Mouse (Mus musculus) hindbrain, embryonic 11.5 days (tissue): ENCODE results near the gene Sprr1a. TPM values are rescaled to one million over a fixed set of nuclear protein-coding genes. Genes with fewer than 3 reads are reported as not detected.
"Not testable (repeated sequence)": the region's sequence is repeated elsewhere in the genome, so short reads cannot be mapped to it uniquely, and the experiment has no call there.

Experiments
- ATAC-seq: fragments of 200-750 bp; cut with Nextera tagmentation; 2 replicates; pipeline ENCODE4 v1.8.0; 2017; ENCODE audit warnings: mild to moderate bottlenecking, moderate TSS enrichment, moderate library complexity; ENCODE audit not compliant: low FRiP score
- DNase-seq: peaks from one replicate; pipeline ENCODE4 v3.0.0-alpha.2; 2015; ENCODE audit warnings: low spot score
- H3K27ac ChIP-seq: fragments of 300-500 bp; sonication (generic); 2 replicates; pipeline ENCODE4 v1.5.1; 2014; ENCODE audit warnings: mild to moderate bottlenecking, low read depth, low read length
- H3K27me3 ChIP-seq: fragments of 300-500 bp; sonication (generic); 2 replicates; pipeline ENCODE4 v1.6.1; 2014; ENCODE audit warnings: mild to moderate bottlenecking, low read length, moderate library complexity, mixed read lengths; ENCODE audit not compliant: control insufficient read depth, insufficient read depth
- H3K36me3 ChIP-seq: fragments of 300-500 bp; sonication (generic); 2 replicates; pipeline ENCODE4 v1.6.1; 2014; ENCODE audit warnings: mild to moderate bottlenecking, low read length, moderate library complexity, mixed read lengths; ENCODE audit not compliant: control insufficient read depth, insufficient read depth
- H3K4me1 ChIP-seq: fragments of 300-500 bp; sonication (generic); replicated peaks from 2 replicates; pipeline ENCODE4 v1.6.1; 2014; ENCODE audit warnings: low read length, mixed read lengths; ENCODE audit not compliant: control insufficient read depth, insufficient read depth
- H3K4me2 ChIP-seq: fragments of 300-500 bp; sonication (generic); replicated peaks from 2 replicates; pipeline ENCODE4 v1.6.1; 2014; ENCODE audit warnings: mild to moderate bottlenecking, low read depth, low read length
- H3K4me3 ChIP-seq: fragments of 300-500 bp; sonication (generic); 2 replicates; pipeline ENCODE4 v1.5.1; 2014; ENCODE audit warnings: low read depth, low read length
- H3K9ac ChIP-seq: fragments of 300-500 bp; sonication (generic); 2 replicates; pipeline ENCODE4 v1.6.1; 2014; ENCODE audit warnings: low read depth, low read length
- H3K9me3 ChIP-seq: fragments of 300-500 bp; sonication (generic); 2 replicates; pipeline ENCODE4 v1.6.1; 2016; ENCODE audit warnings: low read length; ENCODE audit not compliant: control insufficient read depth
- WGBS: fragments of 180-500 bp; shearing (Covaris S2); extraction: QIAGEN DNeasy Blood & Tissue Kit; methylation state at CpG from one replicate; pipeline ENCODE4 v1.1.7; 2014; 5-methylcytosine and 5-hydroxymethylcytosine counted together
- polyA plus RNA-seq: library from polyadenylated mRNA; unstranded; fragments of >200 nt; fragmentation: Nextera tagmentation; extraction: Ambion mirVana; gene quantifications from 2 replicates; pipeline ENCODE4 v1.2.1, GENCODE M21; 2014

The Sprr1a gene
- polyA plus RNA-seq, result not detected in 2 replicates

DNA sequence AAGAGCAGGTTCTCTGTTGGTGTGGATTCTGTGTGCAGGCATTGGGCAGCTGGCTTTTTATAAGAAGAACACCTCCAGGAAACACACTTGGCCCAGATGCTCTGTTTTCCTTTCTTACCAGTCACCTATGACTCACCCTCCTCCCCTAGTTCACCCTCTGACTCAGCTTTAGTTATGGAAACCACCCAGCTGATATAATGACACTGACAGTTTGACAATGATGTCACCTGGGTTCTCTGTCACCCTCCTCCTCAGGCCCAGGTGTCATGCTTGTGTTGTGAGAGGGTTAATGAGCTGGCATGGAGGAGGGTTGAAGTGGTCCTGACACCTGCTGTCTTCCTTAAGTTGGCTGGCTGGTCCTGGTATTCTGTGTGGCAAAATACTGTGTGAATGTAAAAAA lies at the start of gene Sprr1a:
Gene Sprr1a, minus strand, starts transcription at position 33 of the 400 bp plus-strand sequence.
- no peak for DNase-seq
- Histone ChIP-seq H3K27ac (no peak within 1 kb of the TSS), H3K4me2 (no peak within 1 kb of the TSS), H3K4me3 (no peak within 1 kb of the TSS), H3K9ac (no peak within 1 kb of the TSS), H3K9me3 (no peaks in the 10 kb centered on the region), H3K27me3 (no peaks in the 10 kb centered on the region), H3K4me1 (no peaks in the 10 kb centered on the region), H3K36me3 (no peaks in the 10 kb centered on the region)
- ATAC-seq, result no peak

- WGBS, result 95% methylated on average over 3 of the region's 3 CpGs
- Histone ChIP-seq H3K4me1 (no peaks in the 10 kb centered on the region), H3K4me3 (no peak within 1 kb of the TSS), H3K9me3 (no peaks in the 10 kb centered on the region), H3K27me3 (no peaks in the 10 kb centered on the region), H3K9ac (no peak within 1 kb of the TSS), H3K36me3 (no peaks in the 10 kb centered on the region), H3K4me2 (no peak within 1 kb of the TSS), H3K27ac (no peak within 1 kb of the TSS)
- no peak for DNase-seq
- no peak for ATAC-seq
Observed at GRCm38 (mm10) chr3:92534411-92534810, 48.7 kb upstream of the Sprr1a start, which contains the start of gene 2310046K23Rik. Gene 2310046K23Rik (minus strand): TSS chr3:92534511.

GRCm38 (mm10) chr3:92512325-92512724 lies 26.6 kb upstream of the Sprr1a start:
- Histone ChIP-seq H3K27me3 (no peaks in the 10 kb centered on the region), H3K36me3 (no peaks in the 10 kb centered on the region), H3K9ac (no peak overlapping the region), H3K27ac (no peak overlapping the region), H3K9me3 (no peaks in the 10 kb centered on the region), H3K4me1 (no peaks in the 10 kb centered on the region), H3K4me3 (no peak overlapping the region), H3K4me2 (no peak overlapping the region)
- DNase-seq (no peak), ATAC-seq (no peak)

DNA sequence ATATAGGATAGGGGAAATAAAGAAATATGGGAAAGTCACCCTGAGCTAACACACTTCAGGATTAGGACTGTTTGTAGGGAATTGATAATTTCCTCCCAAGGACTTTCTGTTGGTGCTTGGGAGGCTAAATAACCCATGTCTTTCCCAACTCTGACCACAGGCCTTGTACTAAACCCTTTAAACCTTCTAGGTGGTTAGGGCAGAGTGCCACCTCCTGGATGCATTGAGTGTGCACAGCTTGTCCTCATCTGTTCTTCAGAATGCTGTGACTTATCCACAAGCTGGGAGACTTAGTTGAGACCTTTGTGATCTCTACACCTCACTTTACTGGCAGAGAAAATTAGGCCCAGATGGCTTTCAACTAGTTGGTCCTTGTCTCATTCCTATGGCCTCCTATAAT lies 25.1 kb upstream of the Sprr1a start:
- DNase-seq (peak; percentile 10), ATAC-seq (no peak)
- Histone ChIP-seq H3K4me1 (no peaks in the 10 kb centered on the region), H3K27ac (no peak overlapping the region), H3K9ac (no peak overlapping the region), H3K4me3 (no peak overlapping the region), H3K27me3 (no peaks in the 10 kb centered on the region), H3K4me2 (no peak overlapping the region), H3K36me3 (no peaks in the 10 kb centered on the region), H3K9me3 (no peaks in the 10 kb centered on the region)

DNA sequence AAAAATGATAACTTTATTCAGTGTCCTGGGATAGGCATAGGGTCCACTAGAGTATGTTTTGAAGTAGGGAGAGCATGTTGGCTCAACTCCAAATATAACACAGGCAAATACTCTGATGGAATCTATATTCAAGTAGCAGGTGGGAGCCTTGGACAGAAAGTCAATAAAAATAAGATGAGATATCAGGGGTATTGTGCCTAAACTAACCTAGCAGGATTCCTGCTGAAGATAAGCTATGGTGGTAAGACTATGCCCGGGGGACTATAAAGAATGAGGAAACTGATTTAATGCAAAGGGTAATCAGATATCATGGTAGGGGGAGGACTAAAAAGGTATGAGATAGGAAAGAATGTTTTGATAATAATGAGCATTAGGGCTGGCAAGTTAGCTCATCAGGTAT lies 22.5 kb upstream of the Sprr1a start:
- no peak overlapping the region for H3K4me3 ChIP-seq
- H3K9ac ChIP-seq, result no peak overlapping the region
- DNase-seq (no peak), ATAC-seq (no peak)
- H3K4me1 ChIP-seq, result no peaks in the 10 kb centered on the region
- H3K9me3 ChIP-seq, result no peaks in the 10 kb centered on the region
- no peak overlapping the region for H3K27ac ChIP-seq
- H3K27me3 ChIP-seq, result no peaks in the 10 kb centered on the region
- 89% methylated on average over 1 of the region's 1 CpGs for WGBS
- no peaks in the 10 kb centered on the region for H3K36me3 ChIP-seq
- no peak overlapping the region for H3K4me2 ChIP-seq

DNA sequence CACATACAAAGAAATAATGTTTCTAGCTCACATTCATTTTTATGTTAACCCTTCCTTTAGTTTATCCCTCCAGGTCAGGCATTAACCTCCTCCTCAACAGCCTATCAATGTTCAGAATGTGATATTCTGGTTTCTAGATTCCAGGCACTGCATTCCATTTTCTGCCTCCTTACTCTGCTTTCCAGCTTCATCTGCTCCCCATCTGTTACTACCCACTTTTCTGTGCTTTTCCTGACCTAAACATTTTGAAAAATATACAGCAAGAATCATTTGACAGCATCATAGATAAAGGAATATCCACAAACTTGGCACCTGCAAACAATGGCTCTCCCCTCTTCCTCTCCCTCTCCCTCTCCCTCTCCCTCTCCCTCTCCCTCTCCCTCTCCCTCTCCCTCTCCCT lies 17.8 kb upstream of the Sprr1a start:
- Histone ChIP-seq H3K4me3 (no peak overlapping the region), H3K4me1 (no peaks in the 10 kb centered on the region), H3K27ac (no peak overlapping the region), H3K9ac (no peak overlapping the region), H3K27me3 (no peaks in the 10 kb centered on the region), H3K36me3 (no peaks in the 10 kb centered on the region), H3K9me3 (no peaks in the 10 kb centered on the region), H3K4me2 (no peak overlapping the region)
- no peak for DNase-seq
- ATAC-seq, result no peak

DNA sequence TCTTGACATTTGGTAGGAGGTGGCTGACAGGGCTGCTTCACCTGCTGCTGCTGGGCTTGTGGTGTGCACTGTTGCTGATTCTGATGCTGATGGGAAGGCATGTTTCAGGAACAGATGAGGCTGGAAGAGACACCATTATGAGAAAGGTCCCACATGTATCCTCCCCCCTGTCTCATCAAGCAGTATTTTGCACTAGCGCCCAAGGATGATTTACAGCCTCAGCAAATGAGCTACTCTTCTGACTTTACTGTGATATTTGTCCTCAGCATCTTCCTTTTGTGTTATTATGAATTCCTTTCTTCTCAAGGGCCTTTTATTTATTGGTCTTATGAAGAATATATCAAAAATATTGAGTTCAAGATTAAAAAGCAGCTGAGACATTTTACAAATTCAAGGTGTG lies 14.7 kb upstream of the Sprr1a start, which contains the start of gene Sprr4:
Gene Sprr4, minus strand, starts transcription at position 101 of the 400 bp plus-strand sequence.
- Histone ChIP-seq H3K9ac (no peak within 1 kb of the TSS), H3K36me3 (no peaks in the 10 kb centered on the region), H3K27ac (no peak within 1 kb of the TSS), H3K4me3 (no peak within 1 kb of the TSS), H3K27me3 (no peaks in the 10 kb centered on the region), H3K9me3 (no peaks in the 10 kb centered on the region), H3K4me1 (no peaks in the 10 kb centered on the region), H3K4me2 (no peak within 1 kb of the TSS)
- DNase-seq, result no peak
- 79% methylated on average over 1 of the region's 1 CpGs for WGBS
- no peak for ATAC-seq

- ATAC-seq, H3K4me1 ChIP-seq, H3K4me2 ChIP-seq, H3K27me3 ChIP-seq, H3K9me3 ChIP-seq, H3K4me3 ChIP-seq, H3K36me3 ChIP-seq, H3K27ac ChIP-seq, DNase-seq, H3K9ac ChIP-seq: not testable (repeated sequence)
Observed at GRCm38 (mm10) chr3:92490262-92490661, 4.6 kb upstream of the Sprr1a start.

- no peaks in the 10 kb centered on the region for H3K9me3 ChIP-seq
- H3K9ac ChIP-seq, result no peak overlapping the region
- H3K27ac ChIP-seq, result no peak overlapping the region
- DNase-seq (no peak), ATAC-seq (no peak)
- H3K4me2 ChIP-seq, result no peak overlapping the region
- no peaks in the 10 kb centered on the region for H3K36me3 ChIP-seq
- H3K4me3 ChIP-seq, result no peak overlapping the region
- WGBS, result 48% methylated on average over 1 of the region's 1 CpGs
- H3K27me3 ChIP-seq, result no peaks in the 10 kb centered on the region
- no peaks in the 10 kb centered on the region for H3K4me1 ChIP-seq
Observed at GRCm38 (mm10) chr3:92486307-92486706, 612 bp upstream of the Sprr1a start.
